Mouse (Mus musculus): ENCODE data around the gene Pdzd2. TPM values are rescaled to one million over a fixed set of nuclear protein-coding genes. Genes with fewer than 3 reads are reported as not detected.

Pdzd2 gene
- polyA plus RNA-seq, 1 experiment: 125 TPM

GRCm38 (mm10) chr15:12420915-12421314, 318.8 kb downstream of the Pdzd2 start:
- WGBS: 74% methylated on average over 8 of the region's 8 CpGs
- H3K4me1 ChIP-seq (ENCODE audit: control insufficient read depth, insufficient read depth, low read length): peaks cover 2% of the 10 kb centered on the region; the same call in 1 of the 2 replicates
- DNase-seq: no peak
- TF ChIP-seq POLR2A (IDR thresholded peaks at IDR 0.05; ENCODE audit: borderline replicate concordance, extremely low read depth, low read depth, low read length) (no peak), CTCF (IDR thresholded peaks at IDR 0.05; ENCODE audit: insufficient read depth, low read length) (no peak)
- no peak overlapping the region for H3K4me3 ChIP-seq (replicated peaks; ENCODE audit: extremely low read depth, low read depth, low read length)

- Histone ChIP-seq H3K4me1 (ENCODE audit: control insufficient read depth, insufficient read depth, low read length) (0 out of 2 replicates have a peak, but pooled peaks cover 2% of the 10 kb centered on the region), H3K4me3 (replicated peaks; ENCODE audit: extremely low read depth, low read depth, low read length) (no peak overlapping the region)
- no peak for DNase-seq
- 90% methylated on average over 10 of the region's 10 CpGs for WGBS
- TF ChIP-seq POLR2A (IDR thresholded peaks at IDR 0.05; ENCODE audit: borderline replicate concordance, extremely low read depth, low read depth, low read length) (no peak), CTCF (IDR thresholded peaks at IDR 0.05; ENCODE audit: insufficient read depth, low read length) (no peak)
Measured at GRCm38 (mm10) chr15:12420376-12420775, 319.3 kb downstream of the Pdzd2 start.

GRCm38 (mm10) chr15:12419446-12419845, 320.3 kb downstream of the Pdzd2 start:
- no peak for DNase-seq
- 0 out of 2 replicates have a peak, but pooled peaks cover 2% of the 10 kb centered on the region for H3K4me1 ChIP-seq (ENCODE audit: control insufficient read depth, insufficient read depth, low read length)
- 77% methylated on average over 7 of the region's 7 CpGs for WGBS
- TF ChIP-seq POLR2A (IDR thresholded peaks at IDR 0.05; ENCODE audit: borderline replicate concordance, extremely low read depth, low read depth, low read length): no peak
- TF ChIP-seq CTCF (IDR thresholded peaks at IDR 0.05; ENCODE audit: insufficient read depth, low read length): no peak
- no peak overlapping the region for H3K4me3 ChIP-seq (replicated peaks; ENCODE audit: extremely low read depth, low read depth, low read length)

GRCm38 (mm10) chr15:12415536-12416200, 324.1 kb downstream of the Pdzd2 start:
- 81% methylated on average over 16 of the region's 16 CpGs for WGBS
- no peaks in the 10 kb centered on the region for H3K4me1 ChIP-seq (ENCODE audit: control insufficient read depth, insufficient read depth, low read length)
- no peak overlapping the region for H3K4me3 ChIP-seq (replicated peaks; ENCODE audit: extremely low read depth, low read depth, low read length)
- TF ChIP-seq POLR2A (IDR thresholded peaks at IDR 0.05; ENCODE audit: borderline replicate concordance, extremely low read depth, low read depth, low read length) (no peak), CTCF (IDR thresholded peaks at IDR 0.05; ENCODE audit: insufficient read depth, low read length) (no peak)
- no peak for DNase-seq

- DNase-seq: no peak
- Histone ChIP-seq H3K4me3 (replicated peaks; ENCODE audit: extremely low read depth, low read depth, low read length) (no peak overlapping the region), H3K4me1 (ENCODE audit: control insufficient read depth, insufficient read depth, low read length) (no peaks in the 10 kb centered on the region)
- TF ChIP-seq POLR2A (IDR thresholded peaks at IDR 0.05; ENCODE audit: borderline replicate concordance, extremely low read depth, low read depth, low read length) (no peak), CTCF (IDR thresholded peaks at IDR 0.05; ENCODE audit: insufficient read depth, low read length) (no peak)
- WGBS: 67% methylated on average over 6 of the region's 6 CpGs
Measured at GRCm38 (mm10) chr15:12414696-12415095, 325.0 kb downstream of the Pdzd2 start.

GRCm38 (mm10) chr15:12408205-12408604, 331.5 kb downstream of the Pdzd2 start:
- 67% methylated on average over 8 of the region's 8 CpGs for WGBS
- no peak for DNase-seq
- Histone ChIP-seq H3K4me1 (ENCODE audit: control insufficient read depth, insufficient read depth, low read length) (no peaks in the 10 kb centered on the region), H3K4me3 (replicated peaks; ENCODE audit: extremely low read depth, low read depth, low read length) (no peak overlapping the region)
- TF ChIP-seq POLR2A (IDR thresholded peaks at IDR 0.05; ENCODE audit: borderline replicate concordance, extremely low read depth, low read depth, low read length): no peak

GRCm38 (mm10) chr15:12405592-12405991, 334.1 kb downstream of the Pdzd2 start:
- no peak for TF ChIP-seq CTCF (IDR thresholded peaks at IDR 0.05; ENCODE audit: insufficient read depth, low read length)
- no peak for TF ChIP-seq POLR2A (IDR thresholded peaks at IDR 0.05; ENCODE audit: borderline replicate concordance, extremely low read depth, low read depth, low read length)
- Histone ChIP-seq H3K4me1 (ENCODE audit: control insufficient read depth, insufficient read depth, low read length) (no peaks in the 10 kb centered on the region), H3K4me3 (replicated peaks; ENCODE audit: extremely low read depth, low read depth, low read length) (no peak overlapping the region)
- DNase-seq: no peak
- 76% methylated on average over 5 of the region's 5 CpGs for WGBS

GRCm38 (mm10) chr15:12397032-12397431, 342.7 kb downstream of the Pdzd2 start:
- no peak for DNase-seq
- no peak for TF ChIP-seq POLR2A (IDR thresholded peaks at IDR 0.05; ENCODE audit: borderline replicate concordance, extremely low read depth, low read depth, low read length)
- no peak for TF ChIP-seq CTCF (IDR thresholded peaks at IDR 0.05; ENCODE audit: insufficient read depth, low read length)
- Histone ChIP-seq H3K4me1 (ENCODE audit: control insufficient read depth, insufficient read depth, low read length) (no peaks in the 10 kb centered on the region), H3K4me3 (replicated peaks; ENCODE audit: extremely low read depth, low read depth, low read length) (no peak overlapping the region)
- 57% methylated on average over 6 of the region's 6 CpGs for WGBS

- 91% methylated on average over 10 of the region's 10 CpGs for WGBS
- no peak for TF ChIP-seq CTCF (IDR thresholded peaks at IDR 0.05; ENCODE audit: insufficient read depth, low read length)
- no peak for TF ChIP-seq POLR2A (IDR thresholded peaks at IDR 0.05; ENCODE audit: borderline replicate concordance, extremely low read depth, low read depth, low read length)
- no peak for DNase-seq
- H3K4me3 ChIP-seq (replicated peaks; ENCODE audit: extremely low read depth, low read depth, low read length): no peak overlapping the region
- no peaks in the 10 kb centered on the region for H3K4me1 ChIP-seq (ENCODE audit: control insufficient read depth, insufficient read depth, low read length)
Measured at GRCm38 (mm10) chr15:12394758-12395157, 345.0 kb downstream of the Pdzd2 start.

- no peak for TF ChIP-seq POLR2A (IDR thresholded peaks at IDR 0.05; ENCODE audit: borderline replicate concordance, extremely low read depth, low read depth, low read length)
- no peak for TF ChIP-seq CTCF (IDR thresholded peaks at IDR 0.05; ENCODE audit: insufficient read depth, low read length)
- no peaks in the 10 kb centered on the region for H3K4me1 ChIP-seq (ENCODE audit: control insufficient read depth, insufficient read depth, low read length)
- no peak for DNase-seq
- WGBS: 81% methylated on average over 15 of the region's 15 CpGs
- no peak overlapping the region for H3K4me3 ChIP-seq (replicated peaks; ENCODE audit: extremely low read depth, low read depth, low read length)
Measured at GRCm38 (mm10) chr15:12388726-12389489, 350.8 kb downstream of the Pdzd2 start.

All from lung, adult 2 months (tissue).